13 mouse cellular contexts compared by ENCODE assay signal in genomic region chr14:45432003-45432402, GRCm38 (mm10). TPM values are rescaled to one million over a fixed set of nuclear protein-coding genes. Genes with fewer than 3 reads are reported as not detected.
DNase-seq lines count a peak whose midpoint lies in the region; ATAC-seq and TF ChIP-seq lines count a peak whose summit lies in the region.
"Had no signal": no experiment of that assay in that cellular context is flagged by ENCODE, and none has a peak within 500 bp of the region (broad histone marks: within the 10 kb centered on the region; RNA-seq: fewer than 3 reads in every experiment).

No protein-coding gene starts in this region.

- peak; percentile 40 for TF ChIP-seq CTCF in heart, postnatal 0 days (IDR thresholded peaks at IDR 0.05; ENCODE audit: low read depth)
- peak; percentile 67 for TF ChIP-seq CTCF in lung, postnatal 0 days (IDR thresholded peaks at IDR 0.05)

- no peak overlapping the region for H3K4me3 ChIP-seq in heart, postnatal 0 days (ENCODE audit: low read depth, low read length)
- H3K4me3 ChIP-seq in lung, postnatal 0 days (ENCODE audit: low read depth, low read length): no peak overlapping the region
- H3K4me3 ChIP-seq: forebrain, embryonic 10.5 days; lung, embryonic 15.5 days; midbrain, embryonic 15.5 days; stomach, embryonic 15.5 days had no signal

- no peak overlapping the region for H3K9ac ChIP-seq in heart, postnatal 0 days (replicated peaks; ENCODE audit: low read depth, low read length)
- H3K9ac ChIP-seq in lung, postnatal 0 days (replicated peaks; ENCODE audit: low read depth): no peak overlapping the region
- H3K9ac ChIP-seq: lung, embryonic 15.5 days; midbrain, embryonic 15.5 days; stomach, embryonic 15.5 days had no signal

- ATAC-seq in heart, postnatal 0 days (ENCODE audit: insufficient read depth, low read depth): no peak
- no peak for ATAC-seq in lung, postnatal 0 days
- no peak for ATAC-seq in cerebellum, adult (ENCODE audit: insufficient number of reproducible peaks, low FRiP score, low TSS enrichment)
- ATAC-seq: hindbrain, embryonic 16.5 days; midbrain, embryonic 15.5 days had no signal

- H3K27me3 ChIP-seq in heart, postnatal 0 days (ENCODE audit: control insufficient read depth, insufficient read depth, low read length): no peaks in the 10 kb centered on the region
- H3K27me3 ChIP-seq in lung, postnatal 0 days (replicated peaks; ENCODE audit: insufficient read depth, low read length): no peaks in the 10 kb centered on the region
- H3K27me3 ChIP-seq: lung, embryonic 15.5 days; midbrain, embryonic 15.5 days; stomach, embryonic 15.5 days had no signal

- intact Hi-C loops in heart, postnatal 25 days (cut with DNase I): no loop called here
- intact Hi-C loops in gastrocnemius, postnatal 14 days (cut with DNase I; ENCODE audit: low total_unique reads): no loop called here

- DNase-seq in heart, postnatal 0 days (ENCODE audit: low spot score): no peak
- DNase-seq in heart, postnatal 25 days (ENCODE audit: low spot score): no peak
- no peak for DNase-seq in lung, postnatal 0 days (ENCODE audit: low spot score)
- no peak for DNase-seq in lung, postnatal 25 days (ENCODE audit: low spot score)
- DNase-seq in R1 (ENCODE audit: low read depth, low spot score): peak; percentile 79
- DNase-seq in testis, postnatal 10 days (ENCODE audit: low spot score): peak; percentile 75
- DNase-seq in gastrocnemius, postnatal 14 days: no peak

- H3K4me2 ChIP-seq in heart, postnatal 0 days (ENCODE audit: low read depth, low read length): no peak overlapping the region
- H3K4me2 ChIP-seq in lung, postnatal 0 days (replicated peaks; ENCODE audit: low read depth, low read length): no peak overlapping the region
- H3K4me2 ChIP-seq: lung, embryonic 15.5 days; midbrain, embryonic 15.5 days; stomach, embryonic 15.5 days had no signal

- no peaks in the 10 kb centered on the region for H3K36me3 ChIP-seq in heart, postnatal 0 days (replicated peaks; ENCODE audit: control insufficient read depth, insufficient read depth, low read length)
- H3K36me3 ChIP-seq in lung, postnatal 0 days (ENCODE audit: insufficient read depth, low read length): no peaks in the 10 kb centered on the region
- H3K36me3 ChIP-seq: forebrain, embryonic 10.5 days; lung, embryonic 15.5 days; midbrain, embryonic 15.5 days; stomach, embryonic 15.5 days had no signal

- H3K4me1 ChIP-seq in heart, postnatal 0 days (ENCODE audit: control insufficient read depth, insufficient read depth): no peaks in the 10 kb centered on the region
- no peaks in the 10 kb centered on the region for H3K4me1 ChIP-seq in lung, postnatal 0 days (ENCODE audit: insufficient read depth, low read depth, low read length)
- H3K4me1 ChIP-seq: forebrain, embryonic 10.5 days; lung, embryonic 15.5 days; midbrain, embryonic 15.5 days; stomach, embryonic 15.5 days had no signal

- no peak for TF ChIP-seq EP300 in heart, postnatal 0 days (IDR thresholded peaks at IDR 0.05; ENCODE audit: low read depth)
- TF ChIP-seq EP300 in lung, postnatal 0 days (IDR thresholded peaks at IDR 0.05): no peak

- WGBS in heart, postnatal 0 days: 68% methylated on average over 4 of the region's 4 CpGs
- WGBS in lung, postnatal 0 days: 71% methylated on average over 4 of the region's 4 CpGs

- H3K27ac ChIP-seq in heart, postnatal 0 days (ENCODE audit: low read depth): no peak overlapping the region
- H3K27ac ChIP-seq in lung, postnatal 0 days (ENCODE audit: low read length): no peak overlapping the region
- H3K27ac ChIP-seq: forebrain, embryonic 10.5 days; lung, embryonic 15.5 days; midbrain, embryonic 15.5 days; stomach, embryonic 15.5 days had no signal

- peaks cover 12% of the 10 kb centered on the region; the same call in 1 of the 2 replicates for H3K9me3 ChIP-seq in heart, postnatal 0 days (replicated peaks; ENCODE audit: control insufficient read depth, low read length)
- H3K9me3 ChIP-seq in lung, postnatal 0 days (ENCODE audit: low read length): no peaks in the 10 kb centered on the region
- H3K9me3 ChIP-seq: midbrain, embryonic 15.5 days; stomach, embryonic 15.5 days had no signal

RNA-seq across cellular contexts. Expression of gene Gnpnat1, which starts 27.3 kb away (rescaled TPM):
- 5.3 and 11.0 TPM in 2 replicates for total RNA-seq in heart, postnatal 0 days (2014; rRNA removed; ENCODE audit: low replicate concordance)
- polyA plus RNA-seq in heart, postnatal 0 days (2015; fragmentation: Nextera tagmentation; extraction: Ambion mirVana): 18.6 and 22.1 TPM in 2 replicates
- 10 to 100 TPM in 1 of 2 experiments, 1 to 10 TPM in 1; 9.3 to 11.5 TPM for total RNA-seq in heart, postnatal 25 days (2021)
- polyA plus RNA-seq in lung, postnatal 0 days (2015; fragmentation: Nextera tagmentation; extraction: Ambion mirVana): 32.2 and 33.9 TPM in 2 replicates
- total RNA-seq in gastrocnemius, postnatal 14 days (2021): 10 to 100 TPM in 1 of 2 experiments, 1 to 10 TPM in 1; 9.5 to 12.3 TPM

Comparison
In these comparisons a context has a peak if more than half of its experiments do, and no peak if none do; other contexts are left out.
1. DNase-seq: peak in R1 (single experiment) and testis, postnatal 10 days (single experiment); none in heart, postnatal 0 days (single experiment), heart, postnatal 25 days (single experiment), lung, postnatal 0 days (single experiment), lung, postnatal 25 days (single experiment) and gastrocnemius, postnatal 14 days (single experiment).